Mouse (Mus musculus): Measurements from ENCODE around the gene Tmem54.

Tmem54 gene

GRCm38 (mm10) chr4:129097006-129097405, 8.3 kb upstream of the Tmem54 start:
- no peak for DNase-seq (ENCODE audit: low spot score in 2 of 2)

DNA sequence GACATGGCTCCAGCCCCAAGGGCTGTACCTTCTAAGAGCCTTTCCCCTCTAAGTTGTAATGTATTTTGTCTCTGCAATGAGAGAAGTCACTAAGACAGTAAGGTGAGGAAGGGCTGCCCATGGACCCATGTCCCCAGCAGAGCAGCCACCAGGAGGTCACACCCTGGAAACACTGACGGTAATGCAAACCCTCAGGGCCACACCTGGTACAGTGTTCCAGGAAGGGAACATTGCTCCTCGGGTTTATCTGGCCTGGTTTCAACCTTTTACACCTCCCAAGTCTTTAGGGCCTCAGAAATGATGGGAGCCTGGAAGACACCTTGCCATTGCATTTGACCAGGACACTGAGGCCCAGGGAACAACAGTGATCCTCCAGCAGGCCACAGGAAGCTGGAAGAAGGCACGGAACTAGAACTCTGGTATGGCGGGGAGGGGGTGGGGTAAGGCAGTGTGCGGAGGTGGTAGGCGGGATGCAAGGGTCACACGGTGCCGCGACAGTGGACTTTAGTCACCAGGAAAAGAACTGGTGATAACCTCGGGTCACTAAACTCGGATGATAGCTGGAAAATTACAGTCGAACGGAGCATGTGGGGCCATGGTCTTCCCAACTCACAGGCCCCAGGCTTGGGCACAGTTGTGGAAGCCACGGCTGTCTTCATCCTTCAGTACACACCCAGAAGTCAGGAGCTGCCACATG, 3.1 kb upstream of the Tmem54 start:
- DNase-seq (ENCODE audit: low spot score in 2 of 2), result no peak

DNA sequence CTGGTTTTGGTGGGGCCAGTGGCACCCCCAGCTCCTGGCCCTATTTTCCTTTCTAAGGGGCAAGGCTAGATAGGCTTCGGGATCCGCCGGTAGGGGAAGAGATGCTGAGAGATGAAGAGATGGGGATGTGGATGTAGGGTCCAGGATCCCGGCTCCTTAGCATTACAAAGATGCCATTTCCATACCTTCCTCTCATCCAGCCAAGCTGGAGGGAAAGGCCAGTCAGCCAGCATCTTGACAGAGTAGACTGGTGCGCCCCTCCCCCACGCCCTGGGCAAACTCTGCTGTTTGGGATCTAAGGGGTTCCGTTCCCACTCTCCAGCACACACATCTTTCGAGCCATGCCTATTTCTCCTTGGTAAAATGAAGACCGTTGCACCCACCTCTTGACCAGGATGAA, 725 bp downstream of the Tmem54 start:
- DNase-seq (ENCODE audit: low spot score in 2 of 2), result no peak

- DNase-seq (ENCODE audit: low spot score in 2 of 2), result no peak
Measured at GRCm38 (mm10) chr4:129107348-129107899, 2.1 kb downstream of the Tmem54 start.

DNA sequence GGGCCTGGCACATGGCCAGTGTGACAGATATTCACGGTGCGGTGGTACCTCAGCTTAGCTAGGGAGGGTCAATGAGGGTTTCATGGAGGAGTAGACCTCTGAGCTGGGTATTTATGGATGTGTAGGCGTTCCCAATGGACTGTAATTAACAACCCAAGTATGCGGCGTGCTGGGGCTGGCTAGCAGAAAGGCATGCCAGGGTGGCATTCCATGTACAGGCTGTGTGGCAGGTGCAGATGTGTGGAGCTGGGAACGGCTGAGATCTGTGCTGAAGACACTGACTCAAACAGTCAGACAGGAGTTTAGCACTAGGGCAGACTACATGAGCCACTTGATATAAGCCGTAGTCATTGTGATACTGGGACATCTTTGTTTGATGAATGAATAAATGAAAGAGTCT, 3.3 kb downstream of the Tmem54 start:
- no peak for DNase-seq (ENCODE audit: low spot score in 2 of 2)

DNA sequence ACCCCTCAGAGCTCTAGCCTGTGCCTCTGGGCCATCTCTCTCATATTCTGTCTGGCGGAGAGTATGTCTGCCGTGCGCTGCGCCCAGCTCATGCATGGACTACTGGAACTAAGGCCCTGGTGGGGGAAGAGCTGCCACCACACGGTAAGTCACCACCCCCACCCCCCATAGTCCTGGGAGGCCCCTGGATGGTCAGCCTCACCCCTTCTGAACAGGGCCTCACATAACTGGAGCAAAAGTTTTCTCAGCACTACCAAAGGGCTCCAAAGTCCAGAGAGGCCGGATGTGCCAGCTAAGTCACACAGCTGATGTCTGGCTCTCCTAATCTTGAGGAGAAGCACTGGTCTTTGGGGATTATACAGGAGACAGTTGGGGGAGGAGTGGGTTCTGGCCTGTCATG, 5.5 kb downstream of the Tmem54 start:
- DNase-seq (ENCODE audit: low spot score in 2 of 2), result no peak

DNA sequence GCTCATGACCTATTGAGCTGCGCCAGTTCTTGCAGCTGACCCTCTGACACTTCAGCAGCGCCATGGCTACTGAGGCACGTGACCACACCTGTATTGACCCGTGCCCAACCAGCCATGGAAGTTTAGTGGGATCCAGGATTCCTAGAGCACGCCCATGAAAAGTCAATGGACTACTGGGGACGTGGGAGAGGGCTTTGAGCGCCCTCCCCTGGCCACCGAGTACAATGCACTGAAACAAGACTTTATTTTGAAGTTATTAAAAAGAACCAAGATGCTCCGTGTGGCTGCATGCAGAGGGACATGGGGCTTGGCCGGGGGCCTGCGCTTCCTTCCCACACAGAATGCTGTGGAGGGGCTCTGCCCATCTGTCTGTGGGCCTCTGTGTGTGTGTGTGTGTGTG, 6.0 kb downstream of the Tmem54 start:
- no peak for DNase-seq (ENCODE audit: low spot score in 2 of 2)

- DNase-seq (ENCODE audit: low spot score in 2 of 2), result no peak
Measured at GRCm38 (mm10) chr4:129112231-129112630, 6.9 kb downstream of the Tmem54 start.

GRCm38 (mm10) chr4:129113083-129113988, 8.0 kb downstream of the Tmem54 start:
- DNase-seq (ENCODE audit: low spot score in 2 of 2), result peak; percentile 80 to 85

DNA sequence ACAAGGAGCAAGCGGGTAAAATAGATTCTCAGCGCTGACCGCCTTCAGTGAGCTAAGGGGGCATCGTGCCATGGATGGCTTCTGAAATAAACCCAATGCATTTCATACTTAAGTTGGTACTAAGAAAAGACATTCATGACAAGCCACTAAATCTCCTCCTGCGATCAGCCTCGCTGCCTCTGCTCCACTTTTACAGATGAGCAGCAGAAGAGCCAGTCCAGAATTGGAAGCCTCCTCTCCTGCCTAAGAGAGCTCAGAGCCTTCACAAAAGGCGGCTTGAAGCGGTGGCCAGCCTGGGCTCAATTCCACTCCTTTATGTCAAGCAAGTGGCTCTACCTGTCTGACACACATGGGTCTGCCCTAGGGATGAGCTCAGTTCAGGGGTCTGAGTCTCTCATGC, 11.4 kb downstream of the Tmem54 start:
- DNase-seq (ENCODE audit: low spot score in 2 of 2), result no peak

DNA sequence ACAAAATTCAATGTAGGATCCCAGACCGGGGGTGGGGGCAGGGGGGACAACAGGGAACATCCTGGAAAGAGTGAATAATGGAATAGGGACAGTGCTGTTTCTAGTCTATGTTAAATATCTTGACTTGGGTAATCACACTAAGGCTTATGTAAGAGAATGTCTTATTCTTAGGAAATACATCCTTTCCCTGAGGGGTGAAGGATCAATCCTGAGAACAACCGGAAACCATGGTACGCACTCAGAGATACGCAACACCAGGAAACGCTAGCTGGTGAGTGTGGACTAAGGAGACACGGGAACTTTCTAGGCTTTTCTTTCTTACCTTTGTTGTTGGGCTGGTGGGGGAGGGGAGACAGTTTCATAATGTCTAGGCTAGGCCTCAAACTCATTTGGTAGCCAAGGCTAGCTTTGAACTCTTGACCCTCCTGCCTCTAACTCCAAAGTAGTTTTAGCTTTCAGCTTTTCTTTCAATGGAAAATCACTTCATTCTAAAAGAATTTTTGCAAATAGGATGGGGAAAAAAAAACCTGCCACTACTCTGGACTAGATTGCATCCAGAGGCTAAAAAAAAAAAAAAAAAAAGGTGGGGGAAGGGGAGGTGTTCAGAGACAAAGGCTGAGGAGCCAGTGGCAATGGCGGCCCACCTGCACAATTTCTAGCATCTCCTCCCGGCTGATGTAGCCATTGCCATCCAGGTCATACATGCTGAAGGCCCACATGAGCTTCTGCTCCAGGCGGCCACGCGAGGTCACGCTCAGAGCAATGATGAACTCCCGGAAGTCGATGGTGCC, 12.6 kb downstream of the Tmem54 start:
- no peak for DNase-seq (ENCODE audit: low spot score in 2 of 2)

- DNase-seq (ENCODE audit: low spot score in 2 of 2), result no peak
Measured at GRCm38 (mm10) chr4:129119708-129120107, 14.4 kb downstream of the Tmem54 start.

GRCm38 (mm10) chr4:129120520-129121445, 15.4 kb downstream of the Tmem54 start:
- DNase-seq (ENCODE audit: low spot score in 2 of 2), result peak in 1 of 2 experiments; percentile 53

DNA sequence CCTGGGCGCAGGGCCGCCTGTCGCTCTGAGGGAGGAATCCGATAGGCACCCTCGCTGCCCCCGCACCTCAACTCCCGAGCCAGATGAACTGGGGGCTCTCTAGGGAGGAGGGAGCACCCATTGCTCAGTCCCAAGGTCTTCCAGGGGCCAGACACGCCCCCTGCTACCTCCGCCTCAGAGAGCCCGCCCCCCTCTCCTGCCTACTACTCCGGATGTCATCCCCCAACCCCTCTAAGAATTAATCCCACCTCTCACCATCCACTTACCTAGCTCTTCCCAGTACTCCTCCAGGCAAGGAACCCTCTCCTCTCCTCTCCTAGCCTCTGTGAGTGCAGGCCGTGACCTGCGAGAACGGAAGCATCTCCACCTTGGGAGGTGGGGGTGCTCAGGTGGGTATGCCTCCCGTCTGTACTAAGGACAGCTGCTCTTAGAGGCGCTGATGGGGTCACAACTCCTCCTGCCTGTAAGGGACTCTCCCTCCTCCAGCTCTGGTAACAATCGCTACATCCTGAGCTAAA, 16.3 kb downstream of the Tmem54 start, which contains the start of gene Hpca:
Gene Hpca, minus strand, starts transcription at position 468 of the 518 bp plus-strand sequence.
- no peak for DNase-seq (ENCODE audit: low spot score in 2 of 2)

GRCm38 (mm10) chr4:129122107-129122506, 16.8 kb downstream of the Tmem54 start:
- no peak for DNase-seq (ENCODE audit: low spot score in 2 of 2)

GRCm38 (mm10) chr4:129122719-129123118, 17.4 kb downstream of the Tmem54 start:
- DNase-seq (ENCODE audit: low spot score in 2 of 2), result peak in 1 of 2 experiments; percentile 24

DNA sequence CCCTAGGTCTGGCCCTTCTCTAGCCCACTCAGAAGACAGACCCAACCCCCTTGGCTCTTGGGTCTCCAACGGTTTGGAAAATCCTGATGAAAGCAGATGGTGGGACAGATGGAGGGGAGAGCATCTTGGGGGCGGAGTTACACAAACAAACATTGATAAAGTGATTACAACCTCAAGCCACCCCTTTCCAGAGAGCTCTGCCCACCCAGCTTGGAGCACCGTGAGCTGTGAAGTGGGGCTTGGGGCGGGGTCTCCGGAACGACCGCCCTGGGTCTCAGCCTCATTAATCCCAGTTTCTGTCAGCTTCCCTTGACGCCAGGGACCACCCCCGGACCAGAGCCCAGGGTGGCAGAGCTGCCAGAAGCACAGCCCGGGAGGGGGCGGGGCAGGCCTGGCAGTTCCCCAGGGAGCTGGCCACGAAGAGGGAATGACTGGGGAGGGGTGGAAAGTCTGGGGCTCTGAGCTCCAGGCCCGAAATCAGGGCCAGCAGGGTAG, 19.4 kb downstream of the Tmem54 start:
- peak; percentile 51 to 61 for DNase-seq (ENCODE audit: low spot score in 2 of 2)

GRCm38 (mm10) chr4:129125736-129126451, 20.5 kb downstream of the Tmem54 start:
- no peak for DNase-seq (ENCODE audit: low spot score in 2 of 2)

DNA sequence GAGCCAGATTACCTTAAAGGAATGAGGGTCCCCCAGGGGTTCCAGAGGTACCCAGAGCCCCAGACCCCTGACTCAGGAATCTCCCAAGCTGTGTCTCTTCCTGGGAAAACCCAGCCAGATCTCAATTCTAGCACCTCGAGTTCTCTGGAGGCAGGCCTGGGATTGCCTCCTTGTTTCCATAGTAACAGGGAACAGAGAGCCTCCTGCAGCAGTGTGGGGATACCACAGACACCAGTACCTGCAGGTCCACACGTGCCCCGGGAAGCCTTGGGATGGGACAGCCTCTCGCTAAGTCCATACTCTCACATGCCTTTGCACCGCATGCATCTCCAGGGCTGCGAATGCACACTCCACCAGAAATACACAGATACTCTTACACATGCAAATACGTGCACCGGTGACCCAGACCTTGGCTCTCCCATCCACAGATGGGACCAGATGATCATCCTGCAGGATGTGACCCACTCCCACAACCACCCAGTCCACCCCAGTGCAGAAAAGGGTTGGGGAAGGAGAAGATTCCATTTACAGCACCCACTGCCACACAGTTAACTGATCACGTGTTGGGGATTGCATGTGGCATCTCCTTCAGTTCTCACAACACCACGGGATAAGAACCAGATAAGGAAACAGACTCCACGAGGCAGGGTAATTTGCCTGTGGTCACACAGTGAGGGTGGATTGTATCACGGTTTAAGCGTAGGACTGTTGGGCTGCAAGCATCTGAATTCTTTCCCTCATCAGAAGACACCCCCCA, 23.4 kb downstream of the Tmem54 start:
- peak in 1 of 2 experiments; percentile 53 for DNase-seq (ENCODE audit: low spot score in 2 of 2)

Data from frontal cortex, postnatal 14 days (tissue).